Mouse (Mus musculus) spleen, adult 2 months (tissue): Measurements from ENCODE around the gene Abl1. TPM values are rescaled to one million over a fixed set of nuclear protein-coding genes. Genes with fewer than 3 reads are reported as not detected.

ENCODE experiments used
- DNase-seq, 2 experiments: peaks; one replicate each; pipeline versions ENCODE4 v3.0.0 to v3.0.0-alpha.2; 2012 to 2021; ENCODE audit warnings: low spot score in 2 of 2, low read depth in 1 of 2
- H3K27ac ChIP-seq: fragments of 200-500 bp; 2 replicates; pipeline ENCODE4 v1.5.1; 2012; ENCODE audit warnings: low read length, inconsistent platforms; ENCODE audit not compliant: insufficient read depth
- H3K27me3 ChIP-seq: fragments of 200-500 bp; 2 replicates; pipeline ENCODE4 v1.6.1; 2012; ENCODE audit warnings: mild to moderate bottlenecking, moderate library complexity, low read length, inconsistent platforms; ENCODE audit not compliant: control insufficient read depth, insufficient read depth
- H3K36me3 ChIP-seq: fragments of 200-500 bp; 2 replicates; pipeline ENCODE4 v1.6.1; 2012; ENCODE audit warnings: mild to moderate bottlenecking, low read length, inconsistent platforms; ENCODE audit not compliant: control insufficient read depth, insufficient read depth
- H3K4me1 ChIP-seq: fragments of 200-500 bp; 2 replicates; pipeline ENCODE4 v1.6.1; 2011; ENCODE audit warnings: inconsistent platforms; ENCODE audit not compliant: control insufficient read depth, insufficient read depth, insufficient read length
- H3K4me3 ChIP-seq: fragments of 200-500 bp; 2 replicates; pipeline ENCODE4 v1.5.1; 2011; ENCODE audit warnings: mild to moderate bottlenecking, inconsistent platforms; ENCODE audit not compliant: insufficient read depth, insufficient read length; ENCODE audit errors: extremely low read depth
- CTCF ChIP-seq: fragments of 200-500 bp; IDR thresholded peaks from 2 replicates; pipeline ENCODE4 v1.5.1; 2011; ENCODE audit warnings: mild to moderate bottlenecking, inconsistent platforms; ENCODE audit not compliant: insufficient read depth, insufficient read length, insufficient replicate concordance; ENCODE audit errors: extremely low read depth
- POLR2A ChIP-seq: fragments of 200-500 bp; IDR thresholded peaks from 2 replicates; pipeline ENCODE4 v1.6.1; 2011; ENCODE audit warnings: low read depth, low read length, inconsistent platforms
- WGBS: fragments of 180-500 bp; shearing (Covaris S2); methylation state at CpG from one replicate; pipeline ENCODE4 v1.1.7; 2018; 5-methylcytosine and 5-hydroxymethylcytosine counted together
- polyA plus RNA-seq: library from polyadenylated mRNA; depleted of rRNA; stranded (reverse); fragments of >200 nt; gene quantifications from 2 replicates; pipeline ENCODE4 v1.2.3, GENCODE M21; 2012

The Abl1 gene
- polyA plus RNA-seq, 1 experiment: 43.4 TPM

- Histone ChIP-seq H3K4me3 (peak overlapping the region; percentile 77), H3K4me1 (peaks cover 20% of the 10 kb centered on the region; the same call in 1 of the 2 replicates), H3K27ac (peak overlapping the region; percentile 84), H3K36me3 (no peaks in the 10 kb centered on the region), H3K27me3 (no peaks in the 10 kb centered on the region)
- TF ChIP-seq CTCF: no peak
- TF ChIP-seq POLR2A: no peak
- WGBS: 3% methylated on average over 42 of the region's 42 CpGs
- DNase-seq: peak in 1 of 2 experiments; percentile 68
Measured at GRCm38 (mm10) chr2:31759751-31760460, 71.7 kb downstream of the Abl1 start.

GRCm38 (mm10) chr2:31760486-31760885 lies 72.3 kb downstream of the Abl1 start:
- H3K4me1 ChIP-seq: peaks cover 20% of the 10 kb centered on the region; the same call in 1 of the 2 replicates
- H3K27me3 ChIP-seq: no peaks in the 10 kb centered on the region
- TF ChIP-seq POLR2A (no peak), CTCF (no peak)
- WGBS: 0% methylated on average over 1 of the region's 1 CpGs
- peak overlapping the region; percentile 77 for H3K4me3 ChIP-seq
- H3K27ac ChIP-seq: peak overlapping the region; percentile 84
- no peak for DNase-seq
- H3K36me3 ChIP-seq: no peaks in the 10 kb centered on the region

DNA sequence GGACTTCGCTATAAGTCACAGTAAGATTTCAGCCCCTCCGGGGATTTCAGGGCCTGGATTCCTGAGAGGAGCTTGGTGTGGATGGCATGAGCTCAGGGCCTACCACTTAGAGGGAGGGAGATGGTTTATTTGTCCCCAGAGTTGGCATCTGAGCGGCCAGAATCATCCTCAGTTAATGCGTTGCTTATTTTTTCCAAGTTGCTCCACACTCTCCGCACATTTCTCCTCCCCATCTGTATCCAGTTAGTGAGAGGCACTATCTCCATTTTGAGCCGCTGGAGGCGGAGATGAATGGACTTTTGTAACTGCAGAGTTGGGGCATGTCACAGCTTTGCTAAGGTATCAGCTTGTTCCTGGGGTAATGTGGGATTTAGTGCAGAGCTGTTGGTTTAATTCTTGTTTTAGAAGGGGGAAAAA lies 72.9 kb downstream of the Abl1 start:
- no peak for TF ChIP-seq CTCF
- no peak for TF ChIP-seq POLR2A
- Histone ChIP-seq H3K4me3 (peak overlapping the region; percentile 46; the same call in 1 of the 2 replicates), H3K36me3 (no peaks in the 10 kb centered on the region), H3K27me3 (no peaks in the 10 kb centered on the region), H3K4me1 (peaks cover 20% of the 10 kb centered on the region; the same call in 1 of the 2 replicates), H3K27ac (peak overlapping the region; percentile 84)
- DNase-seq: no peak
- whole genome bisulfite sequencing: 28% methylated on average over 7 of the region's 7 CpGs

- TF ChIP-seq POLR2A (no peak), CTCF (no peak)
- H3K27ac ChIP-seq: peak overlapping the region; percentile 84
- peak overlapping the region; percentile 46; the same call in 1 of the 2 replicates for H3K4me3 ChIP-seq
- peak in 1 of 2 experiments; percentile 11 for DNase-seq
- peaks cover 20% of the 10 kb centered on the region; the same call in 1 of the 2 replicates for H3K4me1 ChIP-seq
- H3K27me3 ChIP-seq: no peaks in the 10 kb centered on the region
- H3K36me3 ChIP-seq: no peaks in the 10 kb centered on the region
- 11% methylated on average over 4 of the region's 4 CpGs for WGBS
Measured at GRCm38 (mm10) chr2:31761585-31761984, 73.4 kb downstream of the Abl1 start.

- Histone ChIP-seq H3K27me3 (no peaks in the 10 kb centered on the region), H3K4me3 (no peak overlapping the region), H3K27ac (peak overlapping the region; percentile 84; the same call in 1 of the 2 replicates), H3K36me3 (no peaks in the 10 kb centered on the region), H3K4me1 (peaks cover 20% of the 10 kb centered on the region; the same call in 1 of the 2 replicates)
- DNase-seq: no peak
- TF ChIP-seq CTCF (no peak), POLR2A (no peak)
- 72% methylated on average over 3 of the region's 3 CpGs for WGBS
Measured at GRCm38 (mm10) chr2:31762155-31762554, 74.0 kb downstream of the Abl1 start.

- Histone ChIP-seq H3K36me3 (no peaks in the 10 kb centered on the region), H3K27ac (no peak overlapping the region; the same call in 1 of the 2 replicates), H3K4me1 (peaks cover 20% of the 10 kb centered on the region; the same call in 1 of the 2 replicates), H3K27me3 (no peaks in the 10 kb centered on the region), H3K4me3 (no peak overlapping the region)
- no peak for DNase-seq
- WGBS: 84% methylated on average over 2 of the region's 2 CpGs
- TF ChIP-seq POLR2A (no peak), CTCF (no peak)
Measured at GRCm38 (mm10) chr2:31762853-31763252, 74.7 kb downstream of the Abl1 start.

DNA sequence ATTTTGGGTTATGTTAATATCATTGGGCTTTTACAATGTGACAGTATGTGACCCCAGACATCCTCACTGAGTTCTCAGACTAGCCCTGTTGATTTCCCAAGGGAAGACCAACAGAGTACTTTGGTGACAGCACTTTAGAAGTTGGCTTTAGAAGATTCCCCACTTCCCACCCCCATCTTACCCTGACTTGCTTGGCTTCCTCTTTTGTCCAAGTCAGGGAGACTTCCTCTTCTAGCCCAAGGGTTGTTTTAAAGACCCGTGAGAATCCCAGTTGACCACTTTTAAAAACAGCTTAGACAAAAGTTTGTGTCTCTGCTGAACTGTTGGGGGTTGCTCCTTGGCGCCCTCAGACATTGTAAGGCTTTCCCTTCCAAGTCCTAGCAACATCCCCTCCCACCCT lies 75.1 kb downstream of the Abl1 start:
- DNase-seq: no peak
- no peaks in the 10 kb centered on the region for H3K36me3 ChIP-seq
- H3K4me1 ChIP-seq: peaks cover 20% of the 10 kb centered on the region; the same call in 1 of the 2 replicates
- TF ChIP-seq POLR2A (no peak), CTCF (no peak)
- H3K27ac ChIP-seq: peak overlapping the region; percentile 64
- no peak overlapping the region for H3K4me3 ChIP-seq
- H3K27me3 ChIP-seq: no peaks in the 10 kb centered on the region
- WGBS: 9% methylated on average over 2 of the region's 2 CpGs
